Mouse (Mus musculus): ENCODE results near the gene Ttc29.

Ttc29 gene

GRCm38 (mm10) chr8:78317666-78318065 lies 104.6 kb downstream of the Ttc29 start:
- no peak for TF ChIP-seq POU5F1 (IDR thresholded peaks at IDR 0.05; ENCODE audit: borderline replicate concordance, low read length)
- Histone ChIP-seq H3K4me1 (replicated peaks; ENCODE audit: low read depth, low read length) (no peaks in the 10 kb centered on the region), H3K9me3 (ENCODE audit: low read length) (no peaks in the 10 kb centered on the region), H3K36me3 (ENCODE audit: insufficient read depth, low read length) (no peaks in the 10 kb centered on the region), H3K4me3 (replicated peaks; ENCODE audit: low read length) (no peak overlapping the region), H3K27me3 (ENCODE audit: insufficient read depth, low read length) (no peaks in the 10 kb centered on the region)

DNA sequence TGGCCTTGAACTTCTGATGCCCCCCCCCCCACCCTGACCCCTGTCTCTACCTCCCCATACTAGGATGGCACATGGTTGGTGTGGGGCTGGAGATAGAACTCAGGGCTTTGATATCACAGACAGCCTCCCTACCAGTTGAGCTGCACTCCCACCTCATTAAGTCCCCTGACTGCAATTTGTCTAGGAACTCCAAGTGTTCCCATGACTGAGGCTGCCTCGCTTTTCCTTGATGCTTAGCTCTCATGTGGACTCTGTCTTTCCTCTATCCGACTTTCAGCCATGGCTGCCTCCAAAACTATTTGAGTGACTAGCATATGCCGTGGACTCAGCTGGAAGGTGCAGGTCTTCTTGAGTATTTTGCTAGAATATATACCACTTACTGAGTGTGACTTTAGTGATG lies 110.3 kb downstream of the Ttc29 start:
- Histone ChIP-seq H3K4me3 (replicated peaks; ENCODE audit: low read length) (no peak overlapping the region), H3K9me3 (ENCODE audit: low read length) (no peaks in the 10 kb centered on the region), H3K27me3 (ENCODE audit: insufficient read depth, low read length) (no peaks in the 10 kb centered on the region), H3K4me1 (replicated peaks; ENCODE audit: low read depth, low read length) (no peaks in the 10 kb centered on the region), H3K36me3 (ENCODE audit: insufficient read depth, low read length) (no peaks in the 10 kb centered on the region)
- TF ChIP-seq CTCF (conservative IDR thresholded peaks at IDR 0.05; ENCODE audit: low read length) (no peak), POU5F1 (IDR thresholded peaks at IDR 0.05; ENCODE audit: borderline replicate concordance, low read length) (no peak), NANOG (IDR thresholded peaks at IDR 0.05; ENCODE audit: borderline replicate concordance, low read length) (no peak)

GRCm38 (mm10) chr8:78340689-78341529 lies 127.8 kb downstream of the Ttc29 start:
- H3K4me3 ChIP-seq (replicated peaks; ENCODE audit: low read length): no peak overlapping the region
- TF ChIP-seq CTCF (conservative IDR thresholded peaks at IDR 0.05; ENCODE audit: low read length) (no peak), POU5F1 (IDR thresholded peaks at IDR 0.05; ENCODE audit: borderline replicate concordance, low read length) (no peak), NANOG (IDR thresholded peaks at IDR 0.05; ENCODE audit: borderline replicate concordance, low read length) (no peak)
- no peaks in the 10 kb centered on the region for H3K4me1 ChIP-seq (replicated peaks; ENCODE audit: low read depth, low read length)
- no peaks in the 10 kb centered on the region for H3K36me3 ChIP-seq (ENCODE audit: insufficient read depth, low read length)
- H3K9me3 ChIP-seq (ENCODE audit: low read length): no peaks in the 10 kb centered on the region
- H3K27me3 ChIP-seq (ENCODE audit: insufficient read depth, low read length): peaks cover 5% of the 10 kb centered on the region; the same call in 1 of the 2 replicates

- H3K4me1 ChIP-seq (replicated peaks; ENCODE audit: low read depth, low read length): no peaks in the 10 kb centered on the region
- H3K4me3 ChIP-seq (replicated peaks; ENCODE audit: low read length): no peak overlapping the region
- H3K36me3 ChIP-seq (ENCODE audit: insufficient read depth, low read length): no peaks in the 10 kb centered on the region
- TF ChIP-seq CTCF (conservative IDR thresholded peaks at IDR 0.05; ENCODE audit: low read length): no peak
- TF ChIP-seq POU5F1 (IDR thresholded peaks at IDR 0.05; ENCODE audit: borderline replicate concordance, low read length): no peak
- TF ChIP-seq NANOG (IDR thresholded peaks at IDR 0.05; ENCODE audit: borderline replicate concordance, low read length): no peak
- no peaks in the 10 kb centered on the region for H3K9me3 ChIP-seq (ENCODE audit: low read length)
- H3K27me3 ChIP-seq (ENCODE audit: insufficient read depth, low read length): peaks cover 5% of the 10 kb centered on the region; the same call in 1 of the 2 replicates
These were observed 129.1 kb downstream of the Ttc29 start for GRCm38 (mm10) chr8:78342151-78342550.

DNA sequence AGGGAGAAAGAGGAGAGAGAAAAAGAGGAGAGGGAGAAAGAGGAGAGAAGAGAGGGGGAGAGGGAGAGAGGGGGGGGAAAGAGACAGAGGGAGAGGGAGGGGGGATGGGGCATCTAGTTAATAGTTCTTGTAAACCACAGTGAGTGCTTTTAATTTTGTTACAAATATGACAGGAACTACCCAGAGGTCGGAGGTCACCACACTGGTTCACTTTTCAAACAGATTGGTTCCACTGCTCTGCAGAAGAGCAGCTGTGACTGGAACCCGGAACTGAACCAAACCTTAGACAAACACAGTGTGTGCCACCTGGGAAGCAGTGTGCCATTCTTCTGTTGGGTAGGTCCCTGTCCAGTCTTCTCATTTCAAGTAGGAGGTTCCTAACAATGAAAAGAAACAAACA lies 130.9 kb downstream of the Ttc29 start:
- TF ChIP-seq NANOG (IDR thresholded peaks at IDR 0.05; ENCODE audit: borderline replicate concordance, low read length) (no peak), CTCF (conservative IDR thresholded peaks at IDR 0.05; ENCODE audit: low read length) (no peak), POU5F1 (IDR thresholded peaks at IDR 0.05; ENCODE audit: borderline replicate concordance, low read length) (no peak)
- Histone ChIP-seq H3K4me3 (replicated peaks; ENCODE audit: low read length) (no peak overlapping the region), H3K36me3 (ENCODE audit: insufficient read depth, low read length) (no peaks in the 10 kb centered on the region), H3K9me3 (ENCODE audit: low read length) (no peaks in the 10 kb centered on the region), H3K27me3 (ENCODE audit: insufficient read depth, low read length) (peaks cover 5% of the 10 kb centered on the region; the same call in 1 of the 2 replicates), H3K4me1 (replicated peaks; ENCODE audit: low read depth, low read length) (no peaks in the 10 kb centered on the region)

- no peaks in the 10 kb centered on the region for H3K36me3 ChIP-seq (ENCODE audit: insufficient read depth, low read length)
- H3K27me3 ChIP-seq (ENCODE audit: insufficient read depth, low read length): peaks cover 5% of the 10 kb centered on the region; the same call in 1 of the 2 replicates
- no peaks in the 10 kb centered on the region for H3K4me1 ChIP-seq (replicated peaks; ENCODE audit: low read depth, low read length)
- no peaks in the 10 kb centered on the region for H3K9me3 ChIP-seq (ENCODE audit: low read length)
- H3K4me3 ChIP-seq (replicated peaks; ENCODE audit: low read length): no peak overlapping the region
- no peak for TF ChIP-seq POU5F1 (IDR thresholded peaks at IDR 0.05; ENCODE audit: borderline replicate concordance, low read length)
- TF ChIP-seq NANOG (IDR thresholded peaks at IDR 0.05; ENCODE audit: borderline replicate concordance, low read length): no peak
- TF ChIP-seq CTCF (conservative IDR thresholded peaks at IDR 0.05; ENCODE audit: low read length): no peak
These were observed 132.6 kb downstream of the Ttc29 start for GRCm38 (mm10) chr8:78345705-78346104.

DNA sequence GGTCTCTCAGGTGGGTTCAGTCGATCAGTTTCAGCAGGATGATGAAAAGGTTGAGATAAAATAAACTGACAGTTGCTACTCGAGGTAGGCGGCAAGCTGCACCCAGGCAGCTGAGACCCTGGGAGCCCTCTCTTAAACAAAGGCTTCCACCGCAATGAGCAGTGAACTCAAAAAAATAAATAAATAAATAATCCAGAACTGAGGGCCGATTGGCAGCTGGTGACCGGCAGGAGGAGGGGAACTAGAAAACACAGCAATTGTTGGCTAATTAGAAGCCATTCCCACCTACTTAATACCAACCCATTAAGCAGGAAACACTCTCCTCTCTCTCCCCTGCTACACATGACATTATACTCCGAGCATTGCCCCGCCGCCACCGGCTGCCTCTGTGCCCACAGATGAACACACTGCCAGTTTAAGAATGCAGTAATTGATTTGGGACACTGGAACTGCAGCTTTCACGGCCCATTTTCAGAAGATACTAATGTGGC lies 133.1 kb downstream of the Ttc29 start:
- Histone ChIP-seq H3K9me3 (ENCODE audit: low read length) (no peaks in the 10 kb centered on the region), H3K27me3 (ENCODE audit: insufficient read depth, low read length) (peaks cover 5% of the 10 kb centered on the region; the same call in 1 of the 2 replicates), H3K4me1 (replicated peaks; ENCODE audit: low read depth, low read length) (no peaks in the 10 kb centered on the region), H3K36me3 (ENCODE audit: insufficient read depth, low read length) (no peaks in the 10 kb centered on the region), H3K4me3 (replicated peaks; ENCODE audit: low read length) (no peak overlapping the region)
- no peak for TF ChIP-seq NANOG (IDR thresholded peaks at IDR 0.05; ENCODE audit: borderline replicate concordance, low read length)
- TF ChIP-seq POU5F1 (IDR thresholded peaks at IDR 0.05; ENCODE audit: borderline replicate concordance, low read length): no peak
- no peak for TF ChIP-seq CTCF (conservative IDR thresholded peaks at IDR 0.05; ENCODE audit: low read length)

DNA sequence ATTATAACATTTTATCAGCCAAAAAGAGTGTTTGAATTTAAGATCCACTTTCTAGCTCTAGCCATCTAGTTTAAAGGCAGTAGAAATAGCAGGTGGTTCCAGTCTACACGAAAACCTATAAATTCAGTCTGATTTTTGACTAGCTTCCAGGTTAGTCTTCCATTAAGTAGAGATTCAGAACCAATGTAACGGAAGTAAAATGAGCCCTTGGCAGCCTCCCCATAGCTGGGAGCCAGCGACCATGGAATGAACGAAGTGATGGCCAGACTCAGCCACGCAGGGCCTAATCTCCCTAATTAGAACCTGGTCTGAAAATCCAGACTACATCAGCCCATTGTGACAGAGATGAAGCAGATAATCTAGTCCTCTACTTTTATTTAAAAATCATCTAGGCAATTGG lies 140.8 kb downstream of the Ttc29 start:
- Histone ChIP-seq H3K9me3 (ENCODE audit: low read length) (no peaks in the 10 kb centered on the region), H3K27me3 (ENCODE audit: insufficient read depth, low read length) (no peaks in the 10 kb centered on the region), H3K36me3 (ENCODE audit: insufficient read depth, low read length) (no peaks in the 10 kb centered on the region), H3K4me1 (replicated peaks; ENCODE audit: low read depth, low read length) (0 out of 2 replicates have a peak, but pooled peaks cover 8% of the 10 kb centered on the region), H3K4me3 (replicated peaks; ENCODE audit: low read length) (no peak overlapping the region)
- TF ChIP-seq NANOG (IDR thresholded peaks at IDR 0.05; ENCODE audit: borderline replicate concordance, low read length): no peak
- TF ChIP-seq POU5F1 (IDR thresholded peaks at IDR 0.05; ENCODE audit: borderline replicate concordance, low read length): no peak
- no peak for TF ChIP-seq CTCF (conservative IDR thresholded peaks at IDR 0.05; ENCODE audit: low read length)

Data from E14TG2a.4 (cell line).